Mouse (Mus musculus) MEL (cell line): ENCODE results near the gene Cntnap2.

Experiments
- CHD1 ChIP-seq: IDR thresholded peaks from 2 replicates; pipeline ENCODE4 v1.6.1; 2012; ENCODE audit warnings: low read depth, mild to moderate bottlenecking, inconsistent platforms, low read length, improper control_type of control experiment
- CHD2 ChIP-seq: IDR thresholded peaks from 2 replicates; pipeline ENCODE4 v1.6.1; 2011; ENCODE audit warnings: low read length, improper control_type of control experiment
- CTCF ChIP-seq, 3 experiments: IDR thresholded peaks in 2 of 3; conservative IDR thresholded peaks in 1 of 3; 2 replicates each; pipeline ENCODE4 v1.5.1; 2011 to 2012; ENCODE audit warnings: low read length in 3 of 3, low read depth in 2 of 3, mild to moderate bottlenecking in 2 of 3, improper control_type of control experiment in 1 of 3, inconsistent platforms in 1 of 3, mixed read lengths in 1 of 3, moderate library complexity in 1 of 3; ENCODE audit not compliant: control insufficient read depth in 1 of 3, insufficient read depth in 1 of 3, poor library complexity in 1 of 3, severe bottlenecking in 1 of 3
- GABPA ChIP-seq: IDR thresholded peaks from 2 replicates; pipeline ENCODE4 v1.6.1; 2012; ENCODE audit warnings: low read depth, mild to moderate bottlenecking, inconsistent platforms, low read length, improper control_type of control experiment, moderate library complexity
- MAX ChIP-seq: IDR thresholded peaks from 2 replicates; pipeline ENCODE4 v1.6.1; 2011; ENCODE audit warnings: low read length, improper control_type of control experiment
- POLR2A ChIP-seq, 2 experiments: IDR thresholded peaks; 2 replicates each; pipeline ENCODE4 v1.6.1; 2011 to 2012; ENCODE audit warnings: low read length in 2 of 2, mild to moderate bottlenecking in 2 of 2, control low read depth in 1 of 2, improper control_type of control experiment in 1 of 2, low read depth in 1 of 2, moderate library complexity in 1 of 2; ENCODE audit not compliant: control insufficient read depth in 1 of 2, insufficient read depth in 1 of 2, poor library complexity in 1 of 2
- SIN3A ChIP-seq: IDR thresholded peaks from 2 replicates; pipeline ENCODE4 v1.6.1; 2012; ENCODE audit warnings: low read length, improper control_type of control experiment, inconsistent platforms

DNA sequence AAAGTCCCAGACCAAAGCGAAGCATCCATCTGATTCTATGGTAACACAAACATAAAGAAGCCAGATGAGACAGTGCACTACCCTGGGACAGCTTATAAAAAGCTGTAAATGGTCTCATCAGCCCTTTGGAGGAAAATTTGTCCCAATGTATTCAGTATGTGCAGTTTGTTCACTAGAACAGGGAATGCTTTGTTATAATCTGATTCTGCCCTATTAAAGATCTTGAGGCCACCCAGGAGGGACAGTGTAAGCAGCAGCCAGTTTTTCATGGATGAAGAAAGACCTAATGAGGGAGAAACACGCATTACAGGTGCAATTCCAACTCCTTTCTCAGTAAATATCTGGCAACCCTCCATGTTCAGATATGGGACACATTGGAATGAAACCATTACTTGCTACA is 145.9 kb downstream of the Cntnap2 start:
- TF ChIP-seq SIN3A (no peak), CTCF (IDR thresholded peaks at IDR 0.05 in 2 of 3, conservative IDR thresholded peaks at IDR 0.05 in 1 of 3; ENCODE audit: control insufficient read depth in 1 of 3, insufficient read depth in 1 of 3, low read depth in 2 of 3, low read length in 3 of 3, poor library complexity in 1 of 3, severe bottlenecking in 1 of 3) (no peak), CHD1 (no peak), CHD2 (no peak), POLR2A (IDR thresholded peaks at IDR 0.05; ENCODE audit: control insufficient read depth in 1 of 2, insufficient read depth in 1 of 2, low read depth in 1 of 2, low read length in 2 of 2, poor library complexity in 1 of 2) (no peak), GABPA (no peak), MAX (no peak)
